In the genomic region with DNA sequence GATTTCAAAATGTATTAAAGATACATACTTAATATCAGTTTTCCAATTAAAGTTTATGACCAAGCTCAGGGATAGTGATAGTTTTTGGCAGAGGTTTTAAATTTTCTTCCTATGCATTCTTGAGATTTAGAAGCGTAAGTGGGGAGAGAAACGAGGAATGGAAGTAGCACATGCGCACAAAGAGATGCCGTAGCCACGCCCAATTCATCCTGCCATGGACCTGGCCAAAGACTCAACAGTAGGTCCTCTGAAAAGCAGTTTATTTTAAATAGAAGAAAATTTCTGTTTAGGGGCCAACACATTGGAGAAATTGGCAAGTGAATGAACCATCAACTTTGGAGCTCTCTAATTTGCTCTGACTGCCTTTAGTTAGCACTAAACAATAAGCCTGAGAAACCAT, we compare ENCODE assay signal across 17 mouse cellular contexts.
A peak's percentile ranks its signal among the peaks of the same experiment; 100 is the strongest.
DNase-seq lines count a peak whose midpoint lies in the region; ATAC-seq and TF ChIP-seq lines count a peak whose summit lies in the region.
"Had no signal": no experiment of that assay in that cellular context is flagged by ENCODE, and none has a peak within 500 bp of the region (broad histone marks: within the 10 kb centered on the region; RNA-seq: fewer than 3 reads in every experiment).

No protein-coding gene starts in this region.

- H3K9ac ChIP-seq in forebrain, embryonic 14.5 days (ENCODE audit: low read length) = no peak overlapping the region
- H3K9ac ChIP-seq in forebrain, embryonic 12.5 days = no peak overlapping the region
- H3K9ac ChIP-seq in forebrain, embryonic 16.5 days (replicated peaks; ENCODE audit: low read depth, low read length) = no peak overlapping the region
- H3K9ac ChIP-seq: embryonic facial prominence, embryonic 12.5 days had no signal

- H3K27me3 ChIP-seq in forebrain, embryonic 14.5 days (replicated peaks; ENCODE audit: control insufficient read depth, insufficient read depth, low read length) = no peaks in the 10 kb centered on the region
- no peaks in the 10 kb centered on the region for H3K27me3 ChIP-seq in forebrain, embryonic 12.5 days
- H3K27me3 ChIP-seq in forebrain, embryonic 16.5 days (replicated peaks; ENCODE audit: control insufficient read depth, insufficient read depth, low read length) = no peaks in the 10 kb centered on the region
- H3K27me3 ChIP-seq: embryonic facial prominence, embryonic 12.5 days had no signal

- no peaks in the 10 kb centered on the region; the same call in 1 of the 2 replicates for H3K4me1 ChIP-seq in forebrain, embryonic 14.5 days (ENCODE audit: control insufficient read depth, insufficient read depth, low read length)
- peaks cover 3% of the 10 kb centered on the region; the same call in 1 of the 2 replicates for H3K4me1 ChIP-seq in forebrain, embryonic 12.5 days
- peaks cover 3% of the 10 kb centered on the region for H3K4me1 ChIP-seq in forebrain, embryonic 16.5 days (replicated peaks; ENCODE audit: control insufficient read depth, insufficient read depth, low read length)
- H3K4me1 ChIP-seq: embryonic facial prominence, embryonic 10.5 days; embryonic facial prominence, embryonic 12.5 days had no signal

- H3K4me2 ChIP-seq in forebrain, embryonic 14.5 days (ENCODE audit: low read length) = no peak overlapping the region
- H3K4me2 ChIP-seq in forebrain, embryonic 12.5 days = no peak overlapping the region
- H3K4me2 ChIP-seq in forebrain, embryonic 16.5 days (ENCODE audit: low read length) = no peak overlapping the region
- H3K4me2 ChIP-seq: embryonic facial prominence, embryonic 12.5 days had no signal

- no peaks in the 10 kb centered on the region for H3K9me3 ChIP-seq in forebrain, embryonic 14.5 days (replicated peaks; ENCODE audit: control insufficient read depth, low read length)
- H3K9me3 ChIP-seq in forebrain, embryonic 12.5 days = no peaks in the 10 kb centered on the region
- H3K9me3 ChIP-seq in forebrain, embryonic 16.5 days (ENCODE audit: control insufficient read depth, low read length) = no peaks in the 10 kb centered on the region
- H3K9me3 ChIP-seq: embryonic facial prominence, embryonic 10.5 days; embryonic facial prominence, embryonic 12.5 days had no signal

- H3K27ac ChIP-seq in forebrain, embryonic 14.5 days (ENCODE audit: low read depth, low read length) = no peak overlapping the region
- no peak overlapping the region for H3K27ac ChIP-seq in forebrain, embryonic 12.5 days
- peak overlapping the region; percentile 77; the same call in 1 of the 2 replicates for H3K27ac ChIP-seq in layer of hippocampus, adult 2 months
- H3K27ac ChIP-seq in forebrain, embryonic 16.5 days (ENCODE audit: low read length) = peak overlapping the region; percentile 50; the same call in 1 of the 2 replicates
- H3K27ac ChIP-seq: embryonic facial prominence, embryonic 10.5 days; embryonic facial prominence, embryonic 12.5 days had no signal

- peak; percentile 40; the same call in 1 of the 2 replicates for ATAC-seq in forebrain, embryonic 14.5 days
- no peak for ATAC-seq in forebrain, embryonic 12.5 days (ENCODE audit: low FRiP score)
- peak; percentile 40; the same call in 1 of the 2 replicates for ATAC-seq in forebrain, embryonic 16.5 days

- 72% methylated on average over 5 of the region's 5 CpGs for WGBS in forebrain, embryonic 14.5 days
- 86% methylated on average over 5 of the region's 5 CpGs for WGBS in forebrain, embryonic 12.5 days
- 53% methylated on average over 5 of the region's 5 CpGs for WGBS in forebrain, embryonic 16.5 days

- H3K4me3 ChIP-seq in forebrain, embryonic 14.5 days (ENCODE audit: low read depth, low read length) = no peak overlapping the region
- no peak overlapping the region for H3K4me3 ChIP-seq in forebrain, embryonic 12.5 days (replicated peaks)
- H3K4me3 ChIP-seq in layer of hippocampus, adult 2 months = no peak overlapping the region
- no peak overlapping the region for H3K4me3 ChIP-seq in forebrain, embryonic 16.5 days (replicated peaks; ENCODE audit: low read length)
- H3K4me3 ChIP-seq: embryonic facial prominence, embryonic 10.5 days; embryonic facial prominence, embryonic 12.5 days had no signal

- no peak for TF ChIP-seq CTCF in layer of hippocampus, adult 2 months (conservative IDR thresholded peaks at IDR 0.05)

- no peaks in the 10 kb centered on the region for H3K36me3 ChIP-seq in forebrain, embryonic 14.5 days (ENCODE audit: control insufficient read depth, insufficient read depth, low read length)
- H3K36me3 ChIP-seq in forebrain, embryonic 12.5 days (replicated peaks) = no peaks in the 10 kb centered on the region
- H3K36me3 ChIP-seq in forebrain, embryonic 16.5 days (ENCODE audit: control insufficient read depth, insufficient read depth) = no peaks in the 10 kb centered on the region
- H3K36me3 ChIP-seq: embryonic facial prominence, embryonic 10.5 days; embryonic facial prominence, embryonic 12.5 days had no signal

- DNase-seq in forebrain, embryonic 14.5 days (ENCODE audit: low spot score) = peak; percentile 39
- DNase-seq in layer of hippocampus, adult 2 months (ENCODE audit: low spot score in 2 of 2) = no peak
- no peak for DNase-seq in layer of hippocampus, postnatal 10 days (ENCODE audit: low spot score in 2 of 2)
- DNase-seq in testis, postnatal 10 days (ENCODE audit: low spot score) = no peak
- no peak for DNase-seq in kidney, postnatal 36 days
- DNase-seq: adrenal gland, adult 2 months; adrenal gland, postnatal 10 days; adrenal gland, postnatal 25 days; cerebellum, adult 11-12 months; cerebellum, adult 2 months; cerebellum, adult 9-10 months; cerebellum, postnatal 10 days; cerebellum, postnatal 25 days had no signal

Comparison
In these comparisons a context has a peak if more than half of its experiments do, and no peak if none do; other contexts are left out.
1. H3K27ac ChIP-seq: peak in layer of hippocampus, adult 2 months (single experiment) and forebrain, embryonic 16.5 days (single experiment); none in forebrain, embryonic 14.5 days (single experiment) and forebrain, embryonic 12.5 days (single experiment).